Mouse (Mus musculus) erythroblast, embryonic 14.5 days (primary cell): Measurements from ENCODE around the gene Gp5.

Experiments used
- GATA1 ChIP-seq: IDR thresholded peaks from 2 replicates; pipeline ENCODE4 v1.6.1; 2012; ENCODE audit warnings: low read length, inconsistent platforms, mixed read lengths
- TAL1 ChIP-seq: IDR thresholded peaks from 3 replicates; pipeline ENCODE4 v1.6.1; 2012; ENCODE audit warnings: low read length, inconsistent platforms, mixed read lengths

GRCm38 (mm10) chr16:30266561-30266960 is 44.0 kb downstream of the Gp5 start:
- TF ChIP-seq TAL1 (no peak), GATA1 (no peak)
